Mouse (Mus musculus) right cerebral cortex, adult 2 months (tissue): Measurements from ENCODE around the gene Nasp.
"Not testable (repeated sequence)": the region's sequence is repeated elsewhere in the genome, so short reads cannot be mapped to it uniquely, and the experiment has no call there.

Experiments
- DNase-seq, 2 experiments: peaks; one replicate each; pipeline ENCODE4 v3.0.0; 2021 to 2022; ENCODE audit warnings: low spot score in 2 of 2

The Nasp gene

DNA sequence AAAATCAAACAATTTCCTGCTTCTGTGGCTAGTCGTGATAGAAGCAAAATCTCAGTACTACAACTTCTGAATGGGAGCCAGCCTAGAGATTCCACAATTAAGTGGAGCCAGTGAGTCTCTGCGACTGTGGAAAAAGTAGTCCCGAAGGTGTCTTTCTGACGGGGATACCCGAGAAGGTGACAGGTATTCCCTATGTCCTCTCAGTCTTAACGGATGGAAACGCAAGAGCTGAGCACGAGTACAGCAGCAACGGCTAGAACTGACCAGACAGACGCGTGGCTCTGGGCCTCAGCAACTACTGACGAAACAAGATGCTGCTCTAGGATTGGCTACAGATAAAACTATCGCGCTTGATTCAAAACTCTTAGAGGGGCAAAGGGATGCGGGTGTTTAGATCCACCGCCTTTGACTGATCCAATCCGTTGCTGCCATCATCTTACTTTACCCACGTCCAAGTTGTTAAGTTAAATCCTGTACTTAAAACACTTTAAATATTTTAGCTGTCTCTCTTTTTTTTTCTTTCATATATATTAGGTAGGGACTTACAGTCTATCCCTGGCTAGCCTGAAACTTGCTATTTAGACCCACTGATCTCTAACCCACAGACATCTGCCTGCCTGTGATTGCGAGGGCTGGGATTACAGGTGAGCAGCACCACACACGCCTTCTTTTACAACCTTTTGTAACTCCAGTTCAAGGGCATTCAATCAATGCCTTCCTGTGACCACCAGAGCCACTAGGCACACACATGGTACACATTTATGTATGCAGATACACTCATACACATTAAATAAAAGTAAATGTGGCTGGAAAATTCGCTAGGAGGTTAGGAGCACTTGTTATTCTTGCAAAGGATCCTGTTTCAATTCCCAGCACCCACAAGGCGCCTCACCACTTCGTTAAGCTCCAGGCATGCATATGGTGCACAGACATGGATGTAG, at the start of gene Nasp:
TSS of gene Nasp (minus strand) at position 220 of the 941 bp plus-strand sequence.
- peak; percentile 79 to 90 for DNase-seq

DNA sequence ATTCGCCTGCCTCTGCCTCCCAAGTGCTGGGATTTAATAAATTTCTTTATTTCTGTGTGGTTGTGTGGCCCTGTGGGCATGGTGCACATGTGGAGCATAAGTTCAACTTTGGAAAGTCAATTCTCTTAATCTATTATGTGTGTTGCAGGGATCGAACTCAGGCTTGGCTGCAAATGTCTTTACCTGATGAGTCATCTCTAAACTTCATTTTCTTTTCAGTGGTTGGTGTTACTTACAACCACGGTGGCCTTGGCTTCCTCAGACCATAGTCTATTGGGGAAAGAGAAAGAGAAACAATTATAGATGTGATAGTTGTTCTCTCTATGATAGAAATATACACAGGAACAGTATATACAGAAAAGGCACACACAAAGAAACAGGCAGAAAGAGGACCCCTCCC, 48.3 kb upstream of the Nasp start:
- no peak for DNase-seq

DNA sequence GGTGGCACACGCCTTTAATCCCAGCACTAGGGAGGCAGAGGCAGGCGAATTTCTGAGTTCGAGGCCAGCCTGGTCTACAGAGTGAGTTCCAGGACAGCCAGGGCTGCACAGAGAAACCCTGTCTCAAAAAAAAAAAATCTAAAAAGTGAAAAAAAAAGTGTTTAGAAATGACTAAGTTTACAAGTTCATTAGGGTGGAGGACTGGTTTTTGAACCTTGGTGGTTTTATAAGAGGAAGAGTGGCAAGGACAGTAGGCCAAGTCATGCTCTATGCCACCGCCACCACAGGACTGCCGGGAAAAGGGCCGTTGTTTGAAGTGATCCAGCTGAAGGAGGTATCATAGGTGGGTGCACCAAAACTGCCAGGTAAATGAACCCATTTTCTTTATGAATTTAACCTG, 47.0 kb upstream of the Nasp start:
- DNase-seq: not testable (repeated sequence)

DNA sequence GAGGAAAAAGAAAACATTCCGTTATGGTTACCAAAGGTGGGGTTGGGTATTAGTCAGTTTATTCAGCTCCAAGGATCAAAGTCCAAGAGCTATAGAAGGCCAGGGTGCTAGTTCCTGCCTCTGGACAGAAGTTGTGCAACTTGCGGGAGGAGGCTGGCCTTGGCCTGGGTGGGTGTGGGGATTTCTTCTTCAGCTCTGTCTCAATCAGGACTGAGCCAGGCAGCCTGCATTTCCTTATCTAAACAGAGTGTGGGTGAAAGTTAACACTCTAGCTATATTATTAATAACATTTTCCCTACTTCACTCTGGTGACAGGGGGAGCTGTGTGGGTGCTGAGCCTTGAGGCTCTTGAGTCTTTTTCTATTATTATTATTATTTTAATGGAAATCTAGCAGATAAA, 45.0 kb upstream of the Nasp start:
- DNase-seq: no peak

DNA sequence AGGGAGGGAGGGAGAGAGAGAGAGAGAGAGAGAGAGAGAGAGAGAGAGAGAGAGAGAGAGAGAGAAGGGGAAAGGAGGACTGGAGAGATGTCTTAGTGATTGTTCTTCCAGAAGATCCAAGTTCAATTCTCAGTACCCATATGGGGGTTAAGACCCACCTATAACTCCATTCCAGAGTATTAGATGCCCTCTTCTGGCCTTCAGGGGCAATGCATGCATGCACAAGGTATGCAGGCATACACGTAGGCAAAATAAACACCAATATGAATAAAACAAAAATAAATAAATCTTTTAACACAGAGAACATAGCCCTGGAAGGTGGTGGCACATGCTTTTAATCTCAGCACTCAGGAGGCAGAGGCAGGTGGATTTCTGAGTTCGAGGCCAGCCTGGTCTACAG, 41.5 kb upstream of the Nasp start:
- no peak for DNase-seq

DNA sequence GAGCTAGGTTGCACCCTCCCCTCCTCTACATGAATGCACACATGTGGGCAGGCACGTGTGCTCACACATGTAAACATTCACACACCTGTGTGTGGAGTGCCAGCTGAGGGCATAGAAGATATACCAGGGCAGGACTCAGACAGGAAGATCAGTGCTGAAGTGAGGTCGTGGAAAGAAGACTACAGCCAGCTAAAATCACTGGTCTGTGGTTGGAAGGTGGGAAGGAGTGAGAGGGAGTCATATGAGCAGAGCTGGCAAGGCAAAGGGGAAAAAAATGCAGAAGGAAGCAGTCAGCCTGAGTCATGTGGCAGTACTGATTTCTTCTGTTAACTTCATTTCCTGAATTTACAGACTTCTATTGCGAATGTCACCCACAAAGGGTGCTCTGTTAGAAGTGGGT, 40.4 kb upstream of the Nasp start:
- DNase-seq: no peak

DNA sequence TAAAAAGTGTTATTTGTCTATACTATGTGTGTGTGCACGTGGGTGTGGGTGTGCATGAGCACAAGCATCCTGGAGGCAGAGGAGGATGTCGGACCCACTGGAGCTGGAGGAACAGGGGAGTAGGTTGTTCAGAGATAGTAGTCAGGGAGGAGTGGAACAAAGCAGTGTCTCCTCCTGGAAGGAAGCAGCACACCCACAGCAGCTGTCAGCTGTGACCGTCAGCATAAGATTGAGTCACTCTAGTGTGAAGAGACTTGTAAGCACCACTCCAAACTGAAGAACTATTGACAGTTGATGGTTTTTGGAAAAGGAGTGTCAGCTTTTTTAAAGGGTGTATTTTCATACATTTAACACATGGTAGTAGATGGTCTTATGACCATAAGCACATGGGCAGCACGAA, 38.9 kb upstream of the Nasp start:
- no peak for DNase-seq

DNA sequence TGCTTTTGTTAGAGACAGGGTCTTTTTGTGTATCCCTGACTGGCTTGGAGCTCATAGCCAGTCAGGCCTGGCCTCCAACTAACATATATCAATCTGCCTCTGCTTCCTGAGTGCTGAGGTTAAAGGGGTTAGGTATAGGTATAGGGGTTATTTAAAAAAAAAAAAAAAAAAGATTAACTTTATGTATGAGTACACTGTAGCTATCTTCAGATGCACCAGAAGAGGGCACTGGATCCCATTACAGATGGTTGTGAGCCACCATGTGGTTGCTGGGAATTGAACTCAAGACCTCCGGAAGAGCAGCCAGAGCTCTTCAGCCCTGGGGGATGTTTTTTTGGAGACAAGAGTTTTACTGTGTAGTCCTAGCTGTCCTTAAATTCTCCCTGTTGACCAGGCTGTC, 34.3 kb upstream of the Nasp start:
- no peak for DNase-seq

DNA sequence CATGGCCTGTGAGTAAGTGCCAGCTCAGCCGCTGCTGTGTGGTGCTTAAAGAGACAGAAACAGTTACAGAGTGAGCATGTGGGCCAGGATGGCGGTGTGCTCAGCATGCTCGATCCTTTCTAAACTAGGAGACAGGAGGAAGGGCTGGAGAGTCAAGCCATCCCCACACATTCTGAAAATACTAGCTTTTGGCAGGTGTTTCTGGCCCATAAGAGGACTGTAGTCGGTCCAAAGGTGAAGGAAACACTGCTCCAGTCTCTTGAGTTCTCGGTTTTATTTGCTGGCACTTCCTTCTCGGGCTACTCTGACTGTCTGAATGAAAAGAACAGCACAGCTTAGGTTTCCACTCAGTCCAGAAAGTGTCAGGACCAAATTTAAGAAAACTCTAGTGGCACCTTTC, 33.1 kb upstream of the Nasp start:
- no peak for DNase-seq

DNA sequence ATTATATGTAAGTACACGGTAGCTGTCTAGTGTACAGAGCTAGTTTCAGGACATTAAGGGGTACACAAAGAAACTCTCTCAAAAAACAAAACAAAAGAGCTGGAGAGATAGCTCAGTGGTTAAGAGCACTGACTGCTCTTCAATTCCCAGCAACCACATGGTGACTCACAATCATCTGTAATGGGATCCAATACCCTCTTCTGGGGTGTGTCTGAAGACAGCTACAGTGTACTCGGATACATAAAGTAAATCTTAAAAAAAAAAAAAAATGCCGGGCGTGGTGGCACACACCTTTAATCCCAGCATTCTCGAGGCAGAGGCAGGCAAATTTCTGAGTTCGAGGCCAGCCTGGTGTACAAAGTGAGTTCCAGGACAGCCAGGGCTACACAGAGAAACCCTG, 32.2 kb upstream of the Nasp start:
- not testable (repeated sequence) for DNase-seq

DNA sequence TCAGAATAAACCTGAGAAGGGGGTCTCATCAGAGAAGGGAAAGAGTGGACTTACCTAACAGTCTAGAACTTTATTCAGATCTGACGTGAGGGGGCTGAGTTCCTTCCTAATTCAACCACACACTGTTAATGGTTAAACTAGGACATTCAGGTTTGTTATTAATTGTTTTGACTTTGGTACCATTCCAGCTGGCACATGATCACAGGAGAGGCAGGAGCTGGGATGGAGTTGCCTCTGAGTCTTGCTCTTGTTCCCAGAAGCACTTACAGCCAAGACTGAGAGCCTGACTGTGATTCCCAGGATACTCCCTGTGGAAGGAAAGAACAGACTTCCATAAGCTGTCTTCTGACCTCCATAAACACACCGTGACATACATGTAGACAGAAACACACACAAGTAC, 31.7 kb upstream of the Nasp start:
- no peak for DNase-seq

DNA sequence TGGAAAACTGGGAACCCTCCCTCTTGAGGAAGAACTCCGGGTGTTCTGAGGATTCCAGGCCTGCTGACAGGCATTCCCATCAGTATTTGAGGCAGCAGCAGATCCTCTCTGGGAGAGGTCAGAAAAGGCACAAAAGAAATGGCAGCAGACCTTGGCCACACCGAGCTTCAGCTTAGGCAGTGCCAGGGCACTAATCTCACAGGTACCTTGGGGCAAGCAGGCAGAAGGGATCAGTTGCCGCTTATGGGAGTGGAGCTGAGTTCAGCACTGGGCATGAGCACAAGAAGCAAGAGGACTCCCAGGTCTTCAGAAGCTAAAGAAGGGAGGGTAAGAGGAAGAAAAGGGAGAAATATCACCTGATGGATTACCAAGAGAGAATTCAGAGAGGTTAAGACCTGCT, 30.2 kb upstream of the Nasp start:
- DNase-seq: no peak

DNA sequence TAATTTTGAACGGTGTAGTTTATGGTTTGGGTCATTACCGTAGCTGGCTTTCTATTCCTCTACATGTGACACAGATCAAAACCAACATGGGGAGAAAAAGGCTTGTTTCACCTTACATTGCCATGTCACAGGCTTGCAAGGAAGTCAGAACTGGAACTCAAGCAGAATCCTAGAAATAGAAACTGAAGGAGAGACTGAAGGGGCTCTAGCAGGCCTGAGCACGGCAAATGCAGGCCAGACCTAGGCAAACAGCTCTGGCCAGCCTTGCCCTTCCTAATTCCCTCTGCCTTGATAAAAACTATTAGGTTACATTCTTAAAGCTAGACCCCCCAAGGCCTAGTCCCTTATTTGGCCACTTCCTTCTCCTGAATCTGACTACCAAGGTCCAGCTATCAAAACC, 27.9 kb upstream of the Nasp start:
- DNase-seq: no peak

DNA sequence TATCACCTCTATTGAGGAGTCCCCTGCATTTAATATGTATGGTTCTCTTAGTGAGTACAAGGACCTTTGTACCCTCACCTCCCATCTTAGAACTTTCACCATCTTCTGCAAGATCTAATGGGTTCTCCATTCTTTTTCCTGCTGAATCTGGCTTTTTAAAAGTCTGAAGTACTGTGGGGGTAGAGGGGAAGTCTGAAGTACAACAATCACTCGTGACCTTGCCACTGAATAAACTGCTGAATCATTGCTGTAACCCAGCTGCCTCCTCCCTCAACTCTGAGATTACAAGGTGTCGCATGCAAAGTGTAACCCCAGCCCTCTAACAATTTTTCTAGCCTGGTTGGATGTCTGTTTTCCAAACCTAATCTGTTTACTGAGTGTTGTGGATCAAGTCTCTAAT, 27.4 kb upstream of the Nasp start:
- no peak for DNase-seq

DNA sequence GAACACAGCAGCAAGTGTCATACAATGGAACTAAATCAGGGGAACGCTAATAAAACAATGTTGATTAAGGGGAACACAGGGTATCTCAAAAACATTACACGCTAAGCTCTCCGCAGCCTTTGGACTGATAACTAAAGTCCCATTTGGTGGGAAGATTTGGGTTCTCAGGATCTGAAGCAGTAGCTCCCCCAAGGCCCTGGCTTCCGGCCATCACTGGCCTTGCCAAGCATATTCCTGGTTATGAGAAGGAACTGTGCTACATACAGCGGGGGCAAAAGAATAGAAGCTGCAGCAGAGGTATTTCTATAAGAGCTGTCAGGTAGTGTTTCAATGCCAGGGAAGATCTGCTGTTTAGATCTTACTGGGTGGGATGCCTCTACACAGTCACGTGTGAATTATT, 25.5 kb upstream of the Nasp start:
- DNase-seq: no peak

DNA sequence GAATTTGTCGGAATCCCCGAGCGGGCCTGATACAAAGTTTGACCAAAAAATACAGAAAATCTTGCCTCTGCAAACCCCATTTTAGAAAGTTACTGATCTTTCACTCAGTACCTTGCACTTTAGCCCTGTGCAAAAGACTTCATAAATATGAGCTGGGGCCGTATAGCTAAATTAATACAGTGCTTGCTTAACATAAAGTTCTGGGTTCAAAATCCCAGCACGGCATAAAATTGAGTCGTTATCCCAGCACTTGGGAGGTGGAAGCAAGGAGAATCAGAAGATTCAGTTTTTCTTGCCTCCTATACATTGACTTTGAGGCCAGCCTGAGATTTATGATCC, 24.0 kb upstream of the Nasp start:
- no peak for DNase-seq

DNA sequence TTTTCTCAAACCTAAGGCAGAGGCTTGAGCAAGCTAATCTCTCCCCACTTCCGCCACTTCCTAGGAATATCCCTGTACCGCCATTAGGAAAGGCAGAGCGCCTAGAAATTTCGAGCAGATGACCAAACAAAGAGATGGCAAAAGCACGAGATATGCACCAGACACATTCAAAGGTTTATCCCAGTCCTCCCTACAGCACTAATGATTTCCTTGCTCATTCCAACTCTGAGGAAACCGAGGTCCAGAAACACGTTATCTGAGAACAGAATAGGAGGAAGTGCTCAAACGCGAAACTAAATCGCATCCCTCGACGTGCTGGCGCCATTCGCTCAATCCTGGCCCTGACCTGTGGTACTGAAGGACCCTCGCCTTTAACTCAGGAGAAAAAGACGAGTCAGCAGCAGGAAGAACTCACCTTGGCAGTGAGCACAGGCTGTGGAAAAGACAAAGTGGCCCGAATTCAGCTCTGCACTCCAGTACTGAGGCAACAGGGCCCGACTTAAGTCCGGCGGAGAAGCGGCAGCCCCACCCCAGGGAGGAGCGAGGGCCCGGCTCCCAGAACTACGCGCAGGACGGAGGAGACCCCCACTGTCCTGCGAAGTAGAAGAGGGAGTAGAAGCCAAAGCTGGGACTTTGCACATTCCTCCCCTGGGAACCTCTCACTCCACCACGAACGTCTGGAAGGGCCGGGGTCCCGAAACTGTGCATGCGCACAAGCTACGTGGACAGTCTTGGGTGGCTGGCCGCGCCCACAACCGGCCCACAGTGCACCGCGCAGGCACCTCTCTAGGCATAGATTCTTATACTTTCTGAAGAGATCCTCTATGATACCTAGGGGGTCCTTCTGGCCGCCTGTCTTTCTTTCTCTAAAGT, 23.4 kb upstream of the Nasp start, which contains the start of gene Akr1a1:
TSS of gene Akr1a1 (minus strand) at position 757 of the 873 bp plus-strand sequence.
- peak; percentile 95 to 96 for DNase-seq

DNA sequence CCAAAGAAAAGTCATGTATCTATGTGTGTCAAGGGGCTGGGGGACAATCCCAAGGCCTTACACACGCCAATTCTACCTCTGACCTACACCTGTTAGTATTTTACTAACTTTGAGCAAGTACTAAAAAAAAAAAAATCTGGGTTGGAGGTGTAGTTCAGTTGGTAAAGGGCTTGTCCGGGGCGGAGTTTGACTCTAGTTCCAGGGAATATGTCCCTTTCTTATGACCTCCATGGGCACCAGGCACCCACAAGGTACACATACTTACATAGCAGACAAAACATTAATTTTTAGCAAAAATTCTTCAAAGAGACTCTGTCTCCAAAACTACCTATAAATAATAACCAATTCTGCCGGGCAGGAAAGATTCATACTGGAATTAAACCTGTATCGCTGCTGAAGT, 22.6 kb upstream of the Nasp start:
- no peak for DNase-seq

DNA sequence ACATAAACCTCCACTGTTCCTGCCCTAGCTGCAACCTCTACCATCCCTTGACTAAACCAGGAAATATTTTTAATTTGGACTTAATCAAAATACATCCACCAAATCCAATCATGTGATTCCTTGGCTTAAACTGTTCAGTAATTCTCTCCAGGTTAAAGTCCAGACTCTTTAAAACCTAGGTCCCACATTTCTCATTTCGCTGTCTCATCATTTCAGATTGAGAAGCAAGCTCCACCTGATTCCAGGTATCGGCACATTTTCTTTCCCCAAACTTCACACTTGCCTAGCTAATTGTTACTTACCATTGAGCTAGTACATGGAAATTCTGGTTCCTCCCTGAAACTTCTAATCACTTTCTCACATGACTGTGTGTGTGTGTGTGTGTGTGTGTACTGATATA, 21.7 kb upstream of the Nasp start:
- no peak for DNase-seq

DNA sequence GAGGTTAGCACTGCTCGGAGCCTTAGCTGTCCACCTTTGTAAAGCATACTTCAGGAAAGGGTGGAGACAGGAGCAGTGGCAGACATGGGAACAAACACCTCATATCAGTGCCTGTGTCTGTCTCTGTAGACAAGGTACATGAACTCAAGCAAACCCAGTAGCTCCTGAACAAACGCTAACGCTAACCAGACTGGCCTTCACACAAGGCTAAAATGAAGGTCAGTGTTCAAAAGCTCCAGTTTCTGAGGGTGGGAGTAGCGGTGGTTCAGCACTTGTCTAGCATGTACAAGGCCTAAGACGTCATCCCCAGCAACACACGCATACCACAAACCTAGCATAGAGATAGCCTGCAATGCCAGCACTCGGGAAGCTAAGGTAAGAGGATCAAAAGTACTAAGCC, 17.9 kb upstream of the Nasp start:
- no peak for DNase-seq

DNA sequence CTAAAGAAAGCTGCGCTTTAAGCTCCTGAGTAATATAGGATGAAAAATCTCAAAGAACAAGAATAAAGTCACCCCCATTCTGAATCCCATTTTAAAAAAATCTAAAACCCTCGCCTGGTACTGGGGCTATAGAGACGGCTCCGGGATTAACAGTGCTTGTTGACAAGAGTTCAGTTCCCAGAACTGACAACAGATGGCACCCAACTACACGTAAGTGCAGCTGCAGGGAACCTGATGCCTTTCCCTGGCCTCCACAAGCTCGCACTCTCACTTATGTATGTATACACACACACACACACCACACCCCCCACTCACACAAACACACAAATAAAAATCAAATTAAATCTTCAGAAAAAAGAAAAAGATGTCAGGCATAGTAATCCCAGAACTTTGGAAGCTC, 16.6 kb upstream of the Nasp start:
- peak; percentile 20 to 25 for DNase-seq

DNA sequence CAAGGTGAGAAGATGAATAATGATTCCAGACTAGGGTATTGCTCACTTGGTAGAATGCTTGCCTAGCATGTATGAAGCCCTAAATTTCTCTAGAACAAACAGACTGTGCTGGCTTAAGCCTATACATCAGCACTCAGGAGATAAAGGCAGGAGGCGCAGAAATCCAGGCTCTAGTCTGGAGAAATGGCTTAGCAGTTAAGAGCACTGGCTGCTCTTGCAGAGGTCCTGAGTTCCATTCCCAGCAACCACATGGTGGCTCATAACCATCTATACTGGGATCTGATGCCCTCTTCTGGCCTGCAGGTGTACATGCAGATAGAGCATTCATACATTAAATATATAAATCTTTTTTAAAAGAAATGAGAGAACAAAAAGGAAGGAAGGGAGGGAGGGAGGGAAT, 14.3 kb upstream of the Nasp start:
- DNase-seq: no peak

DNA sequence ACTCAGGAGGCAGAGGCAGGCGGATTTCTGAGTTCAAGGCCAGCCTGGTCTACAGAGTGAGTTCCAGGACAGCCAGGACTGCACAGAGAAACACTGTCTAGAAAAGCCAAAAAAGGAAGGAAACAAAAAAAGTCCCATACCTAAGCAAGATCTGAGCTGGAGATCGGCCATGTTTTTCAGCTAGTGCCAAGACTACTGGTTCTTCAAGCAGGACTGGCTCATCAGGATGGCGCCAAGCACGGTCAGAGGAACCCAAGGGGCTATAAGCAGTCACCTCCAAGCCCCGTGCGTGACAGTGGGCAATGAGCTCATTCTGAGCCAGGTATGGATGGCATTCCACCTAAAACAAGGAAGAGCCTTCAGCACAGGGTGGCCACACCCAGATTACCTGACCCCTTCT, 11.1 kb upstream of the Nasp start:
- DNase-seq: no peak
